Mouse (Mus musculus) embryo, embryonic 10.5 days (tissue): ENCODE measurements around the gene Gm8879.
"Not testable (repeated sequence)": the region's sequence is repeated elsewhere in the genome, so short reads cannot be mapped to it uniquely, and the experiment has no call there.

Experiments used
- DNase-seq: peaks from one replicate; pipeline ENCODE4 v3.0.0-alpha.2; 2015; ENCODE audit warnings: low spot score

Gene Gm8879

GRCm38 (mm10) chr5:11127334-11127733, at the start of gene Gm8879:
Gm8879 (plus strand) TSS chr5:11127634.
- DNase-seq: not testable (repeated sequence)

- not testable (repeated sequence) for DNase-seq
Observed at GRCm38 (mm10) chr5:11138031-11138430, 10.6 kb downstream of the Gm8879 start.
